Mouse (Mus musculus) thymus, adult 2 months (tissue): ENCODE data around the gene Pkd1. TPM values are rescaled to one million over a fixed set of nuclear protein-coding genes. Genes with fewer than 3 reads are reported as not detected.

Experiments used
- DNase-seq: peaks from one replicate; pipeline ENCODE4 v3.0.0; 2021
- H3K27ac ChIP-seq: fragments of 200-500 bp; 2 replicates; pipeline ENCODE4 v1.5.1; 2012; ENCODE audit warnings: low read length, control low read depth; ENCODE audit not compliant: control insufficient read depth, insufficient read depth
- H3K27me3 ChIP-seq: fragments of 200-500 bp; 2 replicates; pipeline ENCODE4 v1.6.1; 2012; ENCODE audit warnings: mild to moderate bottlenecking, low read length, moderate library complexity, mixed read lengths; ENCODE audit not compliant: control insufficient read depth, insufficient read depth
- H3K36me3 ChIP-seq: fragments of 200-500 bp; 2 replicates; pipeline ENCODE4 v1.6.1; 2012; ENCODE audit warnings: mild to moderate bottlenecking, low read length, moderate library complexity; ENCODE audit not compliant: control insufficient read depth, insufficient read depth
- H3K4me1 ChIP-seq: fragments of 200-500 bp; replicated peaks from 2 replicates; pipeline ENCODE4 v1.6.1; 2012; ENCODE audit warnings: low read length; ENCODE audit not compliant: control insufficient read depth, insufficient read depth
- H3K4me3 ChIP-seq: fragments of 200-500 bp; 2 replicates; pipeline ENCODE4 v1.5.1; 2012; ENCODE audit warnings: mild to moderate bottlenecking, low read length, control low read depth, moderate library complexity; ENCODE audit not compliant: control insufficient read depth, insufficient read depth
- CTCF ChIP-seq: fragments of 200-500 bp; IDR thresholded peaks from 2 replicates; pipeline ENCODE4 v1.5.1; 2012; ENCODE audit warnings: mild to moderate bottlenecking, control low read depth, low read length, moderate library complexity, borderline replicate concordance; ENCODE audit not compliant: control insufficient read depth, poor library complexity, insufficient read depth; ENCODE audit errors: extremely low read depth
- POLR2A ChIP-seq: fragments of 200-500 bp; IDR thresholded peaks from 2 replicates; pipeline ENCODE4 v1.6.1; 2012; ENCODE audit warnings: mild to moderate bottlenecking, low read length, control low read depth, moderate library complexity; ENCODE audit not compliant: control insufficient read depth, poor library complexity, insufficient read depth; ENCODE audit errors: extremely low read depth
- WGBS: fragments of 180-500 bp; shearing (Covaris S2); methylation state at CpG from one replicate; pipeline ENCODE4 v1.1.7; 2018; 5-methylcytosine and 5-hydroxymethylcytosine counted together
- polyA plus RNA-seq: library from polyadenylated mRNA; depleted of rRNA; stranded (reverse); fragments of >200 nt; gene quantifications from 2 replicates; pipeline ENCODE4 v1.2.3, GENCODE M21; 2012

Pkd1 gene
- polyA plus RNA-seq, 1 experiment, result 92.8 TPM

DNA sequence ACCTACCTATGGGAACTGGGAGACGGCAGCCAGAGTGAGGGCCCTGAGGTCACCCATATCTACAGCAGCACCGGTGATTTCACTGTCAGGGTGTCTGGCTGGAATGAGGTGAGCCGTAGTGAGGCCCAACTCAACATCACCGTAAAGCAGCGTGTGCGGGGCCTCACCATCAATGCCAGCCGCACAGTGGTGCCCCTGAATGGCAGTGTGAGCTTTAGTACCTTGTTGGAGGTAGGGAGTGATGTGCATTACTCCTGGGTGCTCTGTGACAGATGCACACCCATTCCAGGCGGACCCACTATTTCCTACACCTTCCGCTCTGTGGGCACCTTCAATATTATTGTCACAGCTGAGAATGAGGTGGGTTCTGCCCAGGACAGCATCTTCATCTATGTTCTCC is 24.2 kb downstream of the Pkd1 start:
- H3K36me3 ChIP-seq, result peaks cover 3% of the 10 kb centered on the region; the same call in 1 of the 2 replicates
- WGBS, result 97% methylated on average over 9 of the region's 9 CpGs
- no peak for TF ChIP-seq CTCF
- no peak for TF ChIP-seq POLR2A

GRCm38 (mm10) chr17:24579532-24579931 is 29.9 kb downstream of the Pkd1 start:
- no peak for DNase-seq
- no peaks in the 10 kb centered on the region; the same call in 1 of the 2 replicates for H3K4me1 ChIP-seq
- H3K27ac ChIP-seq, result no peak overlapping the region
- H3K36me3 ChIP-seq, result peaks cover 11% of the 10 kb centered on the region; the same call in 1 of the 2 replicates
- H3K27me3 ChIP-seq, result no peaks in the 10 kb centered on the region
- H3K4me3 ChIP-seq, result no peak overlapping the region
- WGBS, result 96% methylated on average over 3 of the region's 3 CpGs
- TF ChIP-seq CTCF (no peak), POLR2A (no peak)

More for the DNA sequence above, 24.2 kb downstream of the Pkd1 start:
- no peak overlapping the region for H3K27ac ChIP-seq
- DNase-seq, result no peak
- no peaks in the 10 kb centered on the region for H3K27me3 ChIP-seq
- no peaks in the 10 kb centered on the region for H3K4me1 ChIP-seq
- H3K4me3 ChIP-seq, result no peak overlapping the region

GRCm38 (mm10) chr17:24580287-24580686 is 30.7 kb downstream of the Pkd1 start:
- Histone ChIP-seq H3K4me1 (no peaks in the 10 kb centered on the region; the same call in 1 of the 2 replicates), H3K36me3 (peaks cover 11% of the 10 kb centered on the region; the same call in 1 of the 2 replicates), H3K27ac (no peak overlapping the region), H3K27me3 (no peaks in the 10 kb centered on the region), H3K4me3 (no peak overlapping the region)
- no peak for DNase-seq
- WGBS, result 98% methylated on average over 2 of the region's 2 CpGs
- TF ChIP-seq POLR2A, result no peak
- no peak for TF ChIP-seq CTCF

GRCm38 (mm10) chr17:24583599-24584460 is 34.2 kb downstream of the Pkd1 start:
- no peaks in the 10 kb centered on the region for H3K27me3 ChIP-seq
- 60% methylated on average over 5 of the region's 5 CpGs for WGBS
- H3K27ac ChIP-seq, result no peak overlapping the region
- no peak for DNase-seq
- H3K4me1 ChIP-seq, result no peaks in the 10 kb centered on the region; the same call in 1 of the 2 replicates
- TF ChIP-seq CTCF, result no peak
- no peak for TF ChIP-seq POLR2A
- H3K36me3 ChIP-seq, result peaks cover 11% of the 10 kb centered on the region; the same call in 1 of the 2 replicates
- H3K4me3 ChIP-seq, result no peak overlapping the region

GRCm38 (mm10) chr17:24584520-24584919 is 34.9 kb downstream of the Pkd1 start:
- H3K4me3 ChIP-seq, result no peak overlapping the region
- DNase-seq, result no peak
- H3K27me3 ChIP-seq, result no peaks in the 10 kb centered on the region
- H3K4me1 ChIP-seq, result no peaks in the 10 kb centered on the region; the same call in 1 of the 2 replicates
- no peak overlapping the region for H3K27ac ChIP-seq
- peaks cover 11% of the 10 kb centered on the region; the same call in 1 of the 2 replicates for H3K36me3 ChIP-seq
- TF ChIP-seq CTCF (no peak), POLR2A (no peak)
- WGBS, result 88% methylated on average over 3 of the region's 3 CpGs

DNA sequence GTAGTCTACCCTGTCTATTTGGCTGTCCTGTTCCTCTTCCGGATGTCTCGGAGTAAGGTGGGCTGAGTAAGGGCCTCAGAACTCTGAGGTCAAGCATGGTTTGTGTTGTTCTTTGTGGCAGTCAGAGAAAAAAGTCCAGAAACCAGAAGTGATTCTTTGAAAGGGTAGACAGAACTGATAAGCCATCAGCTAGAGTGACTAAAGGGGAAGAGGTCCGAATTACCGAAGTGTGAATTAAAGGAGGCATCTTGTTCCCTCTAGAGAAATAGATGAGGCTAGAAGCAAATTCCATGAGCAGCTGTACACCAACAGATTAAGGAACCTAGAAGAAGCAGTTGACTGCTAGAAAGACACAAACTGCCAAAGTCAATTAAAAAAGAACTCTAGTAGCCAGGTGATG is 36.9 kb downstream of the Pkd1 start:
- WGBS, result 90% methylated on average over 4 of the region's 4 CpGs
- TF ChIP-seq POLR2A (no peak), CTCF (no peak)
- peaks cover 3% of the 10 kb centered on the region; the same call in 1 of the 2 replicates for H3K36me3 ChIP-seq

GRCm38 (mm10) chr17:24590943-24591342 is 41.3 kb downstream of the Pkd1 start:
- no peak for TF ChIP-seq POLR2A
- no peak for TF ChIP-seq CTCF
- Histone ChIP-seq H3K27me3 (no peaks in the 10 kb centered on the region), H3K27ac (no peak overlapping the region), H3K4me1 (no peaks in the 10 kb centered on the region), H3K4me3 (no peak overlapping the region), H3K36me3 (peaks cover 5% of the 10 kb centered on the region)
- DNase-seq, result no peak
- WGBS, result 91% methylated on average over 3 of the region's 3 CpGs

More for the DNA sequence above, 36.9 kb downstream of the Pkd1 start:
- H3K4me1 ChIP-seq, result no peaks in the 10 kb centered on the region; the same call in 1 of the 2 replicates
- no peak overlapping the region for H3K4me3 ChIP-seq
- DNase-seq, result no peak
- H3K27me3 ChIP-seq, result no peaks in the 10 kb centered on the region
- no peak overlapping the region for H3K27ac ChIP-seq
